Mouse (Mus musculus): ENCODE measurements at regions not wholly inside any gene's neighbourhood (a gene's known extent, or its start where the extent isn't known, plus 50 kb on each side); places are given as distances from the start of the nearest gene placed in this dataset.

- Histone ChIP-seq H3K27ac (ENCODE audit: control insufficient read depth, insufficient read depth, low read depth, low read length, poor library complexity) (no peak overlapping the region), H3K4me3 (replicated peaks; ENCODE audit: control insufficient read depth, low read depth, low read length) (no peak overlapping the region), H3K4me1 (ENCODE audit: control insufficient read depth, insufficient read depth, low read length) (no peaks in the 10 kb centered on the region)
- TF ChIP-seq POLR2A (IDR thresholded peaks at IDR 0.05; ENCODE audit: borderline replicate concordance, control insufficient read depth, low read depth, low read length) (no peak), CTCF (IDR thresholded peaks at IDR 0.05; ENCODE audit: control insufficient read depth, insufficient read depth, low read length) (no peak)
- WGBS, result 79% methylated on average over 2 of the region's 2 CpGs
Measured at GRCm38 (mm10) chr13:10691307-10691706, 330.7 kb upstream of the Chrm3 start.

- TF ChIP-seq CTCF (IDR thresholded peaks at IDR 0.05; ENCODE audit: control insufficient read depth, insufficient read depth, low read length), result no peak
- no peak for TF ChIP-seq POLR2A (IDR thresholded peaks at IDR 0.05; ENCODE audit: borderline replicate concordance, control insufficient read depth, low read depth, low read length)
- Histone ChIP-seq H3K4me1 (ENCODE audit: control insufficient read depth, insufficient read depth, low read length) (no peaks in the 10 kb centered on the region), H3K4me3 (replicated peaks; ENCODE audit: control insufficient read depth, low read depth, low read length) (no peak overlapping the region), H3K27ac (ENCODE audit: control insufficient read depth, insufficient read depth, low read depth, low read length, poor library complexity) (no peak overlapping the region)
- WGBS, result 61% methylated on average over 5 of the region's 5 CpGs
Measured at GRCm38 (mm10) chr13:10687379-10687778, 326.7 kb upstream of the Chrm3 start.

- WGBS, result 61% methylated on average over 2 of the region's 2 CpGs
- TF ChIP-seq POLR2A (IDR thresholded peaks at IDR 0.05; ENCODE audit: borderline replicate concordance, control insufficient read depth, low read depth, low read length) (no peak), CTCF (IDR thresholded peaks at IDR 0.05; ENCODE audit: control insufficient read depth, insufficient read depth, low read length) (no peak)
- no peak overlapping the region for H3K4me3 ChIP-seq (replicated peaks; ENCODE audit: control insufficient read depth, low read depth, low read length)
- no peak overlapping the region for H3K27ac ChIP-seq (ENCODE audit: control insufficient read depth, insufficient read depth, low read depth, low read length, poor library complexity)
- H3K4me1 ChIP-seq (ENCODE audit: control insufficient read depth, insufficient read depth, low read length), result no peaks in the 10 kb centered on the region
Measured at GRCm38 (mm10) chr13:10654086-10654422, 293.4 kb upstream of the Chrm3 start.

- Histone ChIP-seq H3K4me3 (replicated peaks; ENCODE audit: control insufficient read depth, low read depth, low read length) (no peak overlapping the region), H3K27ac (ENCODE audit: control insufficient read depth, insufficient read depth, low read depth, low read length, poor library complexity) (no peak overlapping the region), H3K4me1 (ENCODE audit: control insufficient read depth, insufficient read depth, low read length) (no peaks in the 10 kb centered on the region)
- TF ChIP-seq CTCF (IDR thresholded peaks at IDR 0.05; ENCODE audit: control insufficient read depth, insufficient read depth, low read length) (no peak), POLR2A (IDR thresholded peaks at IDR 0.05; ENCODE audit: borderline replicate concordance, control insufficient read depth, low read depth, low read length) (no peak)
- 71% methylated on average over 9 of the region's 9 CpGs for WGBS
Measured at GRCm38 (mm10) chr13:10653376-10654085, 292.9 kb upstream of the Chrm3 start.

- Histone ChIP-seq H3K27ac (ENCODE audit: control insufficient read depth, insufficient read depth, low read depth, low read length, poor library complexity) (no peak overlapping the region), H3K4me1 (ENCODE audit: control insufficient read depth, insufficient read depth, low read length) (no peaks in the 10 kb centered on the region), H3K4me3 (replicated peaks; ENCODE audit: control insufficient read depth, low read depth, low read length) (no peak overlapping the region)
- TF ChIP-seq CTCF (IDR thresholded peaks at IDR 0.05; ENCODE audit: control insufficient read depth, insufficient read depth, low read length), result no peak
- no peak for TF ChIP-seq POLR2A (IDR thresholded peaks at IDR 0.05; ENCODE audit: borderline replicate concordance, control insufficient read depth, low read depth, low read length)
- 54% methylated on average over 4 of the region's 4 CpGs for WGBS
Measured at GRCm38 (mm10) chr13:10636859-10637258, 276.2 kb upstream of the Chrm3 start.

GRCm38 (mm10) chr13:10630467-10630866 is 269.8 kb upstream of the Chrm3 start:
- no peak overlapping the region for H3K4me3 ChIP-seq (replicated peaks; ENCODE audit: control insufficient read depth, low read depth, low read length)
- no peak overlapping the region for H3K27ac ChIP-seq (ENCODE audit: control insufficient read depth, insufficient read depth, low read depth, low read length, poor library complexity)
- TF ChIP-seq POLR2A (IDR thresholded peaks at IDR 0.05; ENCODE audit: borderline replicate concordance, control insufficient read depth, low read depth, low read length), result no peak
- no peak for TF ChIP-seq CTCF (IDR thresholded peaks at IDR 0.05; ENCODE audit: control insufficient read depth, insufficient read depth, low read length)
- WGBS, result 69% methylated on average over 2 of the region's 2 CpGs
- no peaks in the 10 kb centered on the region for H3K4me1 ChIP-seq (ENCODE audit: control insufficient read depth, insufficient read depth, low read length)

GRCm38 (mm10) chr13:10619661-10620060 is 259.0 kb upstream of the Chrm3 start:
- Histone ChIP-seq H3K4me3 (replicated peaks; ENCODE audit: control insufficient read depth, low read depth, low read length) (no peak overlapping the region), H3K4me1 (ENCODE audit: control insufficient read depth, insufficient read depth, low read length) (no peaks in the 10 kb centered on the region), H3K27ac (ENCODE audit: control insufficient read depth, insufficient read depth, low read depth, low read length, poor library complexity) (no peak overlapping the region)
- TF ChIP-seq POLR2A (IDR thresholded peaks at IDR 0.05; ENCODE audit: borderline replicate concordance, control insufficient read depth, low read depth, low read length), result no peak
- no peak for TF ChIP-seq CTCF (IDR thresholded peaks at IDR 0.05; ENCODE audit: control insufficient read depth, insufficient read depth, low read length)

GRCm38 (mm10) chr13:10618421-10618954 is 257.8 kb upstream of the Chrm3 start:
- no peak overlapping the region for H3K4me3 ChIP-seq (replicated peaks; ENCODE audit: control insufficient read depth, low read depth, low read length)
- H3K27ac ChIP-seq (ENCODE audit: control insufficient read depth, insufficient read depth, low read depth, low read length, poor library complexity), result no peak overlapping the region
- TF ChIP-seq POLR2A (IDR thresholded peaks at IDR 0.05; ENCODE audit: borderline replicate concordance, control insufficient read depth, low read depth, low read length), result no peak
- TF ChIP-seq CTCF (IDR thresholded peaks at IDR 0.05; ENCODE audit: control insufficient read depth, insufficient read depth, low read length), result no peak
- no peaks in the 10 kb centered on the region for H3K4me1 ChIP-seq (ENCODE audit: control insufficient read depth, insufficient read depth, low read length)
- WGBS, result 50% methylated on average over 3 of the region's 3 CpGs

- no peaks in the 10 kb centered on the region for H3K4me1 ChIP-seq (ENCODE audit: control insufficient read depth, insufficient read depth, low read length)
- TF ChIP-seq POLR2A (IDR thresholded peaks at IDR 0.05; ENCODE audit: borderline replicate concordance, control insufficient read depth, low read depth, low read length), result no peak
- no peak for TF ChIP-seq CTCF (IDR thresholded peaks at IDR 0.05; ENCODE audit: control insufficient read depth, insufficient read depth, low read length)
- H3K27ac ChIP-seq (ENCODE audit: control insufficient read depth, insufficient read depth, low read depth, low read length, poor library complexity), result no peak overlapping the region
- no peak overlapping the region for H3K4me3 ChIP-seq (replicated peaks; ENCODE audit: control insufficient read depth, low read depth, low read length)
- 89% methylated on average over 5 of the region's 5 CpGs for WGBS
Measured at GRCm38 (mm10) chr13:10574951-10575350, 214.3 kb upstream of the Chrm3 start.

All from bone marrow, adult 2 months (tissue).